Comparison of ENCODE assay signal across 8 mouse cellular contexts in genomic region chr5:136045987-136046386, GRCm38 (mm10). TPM values are rescaled to one million over a fixed set of nuclear protein-coding genes. Genes with fewer than 3 reads are reported as not detected.
DNase-seq lines count a peak whose midpoint lies in the region; ATAC-seq lines count a peak whose summit lies in the region.
"Had no signal": no experiment of that assay in that cellular context is flagged by ENCODE, and none has a peak within 500 bp of the region (broad histone marks: within the 10 kb centered on the region; RNA-seq: fewer than 3 reads in every experiment).

No protein-coding gene starts in this region.

- no peak overlapping the region for H3K27ac ChIP-seq in forebrain, embryonic 12.5 days
- H3K27ac ChIP-seq: midbrain, embryonic 12.5 days had no signal

- H3K4me1 ChIP-seq in forebrain, embryonic 12.5 days: peaks cover 3% of the 10 kb centered on the region; the same call in 1 of the 2 replicates
- H3K4me1 ChIP-seq: midbrain, embryonic 12.5 days had no signal

- no peak overlapping the region for H3K4me3 ChIP-seq in forebrain, embryonic 12.5 days (replicated peaks)
- H3K4me3 ChIP-seq: midbrain, embryonic 12.5 days had no signal

- no peak overlapping the region for H3K4me2 ChIP-seq in forebrain, embryonic 12.5 days
- H3K4me2 ChIP-seq: midbrain, embryonic 12.5 days had no signal

- WGBS in forebrain, embryonic 12.5 days: 4% methylated on average over 10 of the region's 10 CpGs

- no peaks in the 10 kb centered on the region for H3K27me3 ChIP-seq in forebrain, embryonic 12.5 days
- H3K27me3 ChIP-seq: midbrain, embryonic 12.5 days had no signal

- peak; percentile 41; the same call in 1 of the 2 replicates for ATAC-seq in forebrain, embryonic 12.5 days (ENCODE audit: low FRiP score)
- peak; percentile 80 for ATAC-seq in megakaryocyte, adult 5-6 weeks (ENCODE audit: poor library complexity, severe bottlenecking)

- peak; percentile 95 for DNase-seq in NIH3T3 (ENCODE audit: low read depth)
- peak; percentile 32 for DNase-seq in c-Kit-negative CD71-positive TER-119-positive erythroid progenitor cells, embryonic 14.5 days (ENCODE audit: low read depth, low spot score)
- peak; percentile 81 to 92 for DNase-seq in heart, postnatal 36 days
- DNase-seq in layer of hippocampus, adult 9-11 months: peak; percentile 62
- peak; percentile 60 to 87 for DNase-seq in spleen, adult 18-20 months

- no peaks in the 10 kb centered on the region for H3K36me3 ChIP-seq in forebrain, embryonic 12.5 days (replicated peaks)
- H3K36me3 ChIP-seq: midbrain, embryonic 12.5 days had no signal

- H3K9me3 ChIP-seq in forebrain, embryonic 12.5 days: no peaks in the 10 kb centered on the region
- H3K9me3 ChIP-seq: midbrain, embryonic 12.5 days had no signal

- intact Hi-C loops in heart, postnatal 36 days (cut with DNase I): loop anchor here (1.0 to 5.0 kb wide), 2 partner anchors 15 to 64 kb away; partner anchors contain the start of gene Zp3

- H3K9ac ChIP-seq in forebrain, embryonic 12.5 days: no peak overlapping the region
- H3K9ac ChIP-seq: midbrain, embryonic 12.5 days had no signal

RNA-seq across cellular contexts. Expression of gene Upk3b, which starts 7.7 kb away (rescaled TPM):
- not detected in 2 replicates for polyA plus RNA-seq in forebrain, embryonic 12.5 days (2016; fragmentation: Nextera tagmentation; extraction: Ambion mirVana)
- total RNA-seq in heart, postnatal 36 days (2021): 10 to 100 TPM; 17.9 to 28.6 TPM
- total RNA-seq in megakaryocyte, adult 5-6 weeks (2015): not detected in 2 replicates
- not detected in 2 replicates for total RNA-seq in megakaryocyte, adult 5-6 weeks (2017)

RNA-seq across cellular contexts. Expression of gene Upk3bl, which starts 8.3 kb away (rescaled TPM):
- polyA plus RNA-seq in forebrain, embryonic 12.5 days (2016; fragmentation: Nextera tagmentation; extraction: Ambion mirVana): 0.32 and 0.92 TPM in 2 replicates
- total RNA-seq in heart, postnatal 36 days (2021): not detected
- total RNA-seq in megakaryocyte, adult 5-6 weeks (2015): not detected in 2 replicates
- total RNA-seq in megakaryocyte, adult 5-6 weeks (2017): not detected in 2 replicates

RNA-seq across cellular contexts. Expression of gene Rasa4, which starts 37.7 kb away (rescaled TPM):
- 6.2 and 8.0 TPM in 2 replicates for polyA plus RNA-seq in forebrain, embryonic 12.5 days (2016; fragmentation: Nextera tagmentation; extraction: Ambion mirVana)
- 1 to 10 TPM; 6.4 to 9.2 TPM for total RNA-seq in heart, postnatal 36 days (2021)
- 36.2 and 40.9 TPM in 2 replicates for total RNA-seq in megakaryocyte, adult 5-6 weeks (2015)
- total RNA-seq in megakaryocyte, adult 5-6 weeks (2017): 26.0 and 33.8 TPM in 2 replicates

RNA-seq across cellular contexts. Expression of gene Dtx2, which starts 51.4 kb away (rescaled TPM):
- polyA plus RNA-seq in forebrain, embryonic 12.5 days (2016; fragmentation: Nextera tagmentation; extraction: Ambion mirVana): 29.7 and 32.9 TPM in 2 replicates
- total RNA-seq in heart, postnatal 36 days (2021): 1 to 10 TPM; 7.2 to 7.9 TPM
- total RNA-seq in megakaryocyte, adult 5-6 weeks (2015): 26.3 and 30.3 TPM in 2 replicates
- total RNA-seq in megakaryocyte, adult 5-6 weeks (2017): 10.9 and 12.4 TPM in 2 replicates

Comparison
In these comparisons a context has a peak if more than half of its experiments do, and no peak if none do; other contexts are left out.
1. DNase-seq: peak in every context shown above with its lines; median percentile 95 in NIH3T3; 86 in heart, postnatal 36 days; 74 in spleen, adult 18-20 months; 62 in layer of hippocampus, adult 9-11 months; 32 in c-Kit-negative CD71-positive TER-119-positive erythroid progenitor cells, embryonic 14.5 days.
2. RNA of gene Upk3b, which starts 7.7 kb away (total RNA-seq): 17.9 to 28.6 TPM in heart, postnatal 36 days; not detected in megakaryocyte, adult 5-6 weeks; every median in the first group is over 10 times any median in the second.